Mouse (Mus musculus): ENCODE results near the gene Capn15. TPM values are rescaled to one million over a fixed set of nuclear protein-coding genes. Genes with fewer than 3 reads are reported as not detected.

Capn15 gene
- total and polyA plus RNA-seq, 2 experiments from 2014 or later: 6.0 to 7.4 TPM

GRCm38 (mm10) chr17:25959630-25960467 lies 25.7 kb downstream of the Capn15 start:
- ATAC-seq (ENCODE audit: insufficient read depth, low read depth) (no peak), DNase-seq (ENCODE audit: low spot score) (no peak)

GRCm38 (mm10) chr17:25958771-25959494 lies 26.7 kb downstream of the Capn15 start:
- no peaks in the 10 kb centered on the region for H3K27me3 ChIP-seq (ENCODE audit: control insufficient read depth, insufficient read depth, low read length)

More at GRCm38 (mm10) chr17:25959630-25960467, 25.7 kb downstream of the Capn15 start:
- WGBS: 92% methylated on average over 23 of the region's 23 CpGs
- Histone ChIP-seq H3K27me3 (ENCODE audit: control insufficient read depth, insufficient read depth, low read length) (no peaks in the 10 kb centered on the region), H3K4me3 (ENCODE audit: low read depth, low read length) (no peak overlapping the region), H3K9me3 (replicated peaks; ENCODE audit: control insufficient read depth, low read length) (no peaks in the 10 kb centered on the region), H3K9ac (replicated peaks; ENCODE audit: low read depth, low read length) (no peak overlapping the region), H3K4me2 (ENCODE audit: low read depth, low read length) (no peak overlapping the region), H3K27ac (ENCODE audit: low read depth) (no peak overlapping the region), H3K4me1 (ENCODE audit: control insufficient read depth, insufficient read depth) (no peaks in the 10 kb centered on the region), H3K36me3 (replicated peaks; ENCODE audit: control insufficient read depth, insufficient read depth, low read length) (peaks cover 26% of the 10 kb centered on the region; the same call in 1 of the 2 replicates)
- TF ChIP-seq EP300 (IDR thresholded peaks at IDR 0.05; ENCODE audit: low read depth): no peak
- no peak for TF ChIP-seq CTCF (IDR thresholded peaks at IDR 0.05; ENCODE audit: low read depth)

DNA sequence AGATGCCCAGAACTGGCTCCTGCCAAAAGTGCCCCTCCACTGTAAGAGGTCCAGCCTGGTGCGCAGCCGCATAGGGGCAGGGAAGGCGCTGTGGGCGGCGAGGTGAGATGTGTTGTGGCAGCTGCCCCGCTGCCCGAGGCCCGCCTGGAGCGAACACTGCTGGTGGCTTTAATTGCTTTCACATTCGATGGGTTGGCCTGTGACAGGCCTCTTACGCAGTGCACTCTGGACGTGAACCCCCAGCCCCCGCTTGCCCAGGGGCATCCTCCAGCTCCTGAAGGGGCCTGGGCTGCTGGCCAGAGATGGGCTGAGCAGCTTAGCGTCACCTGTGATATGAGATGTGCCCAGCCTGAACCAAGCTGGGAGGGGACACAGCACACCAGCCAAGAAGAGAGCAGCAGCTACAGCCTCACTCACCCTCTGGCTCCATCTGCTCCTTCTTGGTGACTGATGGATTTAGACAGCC lies 28.0 kb downstream of the Capn15 start:
- no peak for TF ChIP-seq CTCF (IDR thresholded peaks at IDR 0.05; ENCODE audit: low read depth)
- no peak for TF ChIP-seq EP300 (IDR thresholded peaks at IDR 0.05; ENCODE audit: low read depth)
- WGBS: 80% methylated on average over 14 of the region's 14 CpGs

More at GRCm38 (mm10) chr17:25958771-25959494, 26.7 kb downstream of the Capn15 start:
- H3K9me3 ChIP-seq (replicated peaks; ENCODE audit: control insufficient read depth, low read length): no peaks in the 10 kb centered on the region
- no peak for ATAC-seq (ENCODE audit: insufficient read depth, low read depth)
- no peak overlapping the region for H3K4me3 ChIP-seq (ENCODE audit: low read depth, low read length)
- WGBS: 89% methylated on average over 11 of the region's 11 CpGs
- no peak overlapping the region for H3K27ac ChIP-seq (ENCODE audit: low read depth)
- H3K4me1 ChIP-seq (ENCODE audit: control insufficient read depth, insufficient read depth): no peaks in the 10 kb centered on the region
- no peak overlapping the region for H3K4me2 ChIP-seq (ENCODE audit: low read depth, low read length)
- no peak for DNase-seq (ENCODE audit: low spot score)
- TF ChIP-seq CTCF (IDR thresholded peaks at IDR 0.05; ENCODE audit: low read depth) (no peak), EP300 (IDR thresholded peaks at IDR 0.05; ENCODE audit: low read depth) (no peak)
- H3K9ac ChIP-seq (replicated peaks; ENCODE audit: low read depth, low read length): no peak overlapping the region
- H3K36me3 ChIP-seq (replicated peaks; ENCODE audit: control insufficient read depth, insufficient read depth, low read length): peaks cover 26% of the 10 kb centered on the region; the same call in 1 of the 2 replicates

GRCm38 (mm10) chr17:25956631-25957030 lies 29.0 kb downstream of the Capn15 start:
- H3K27ac ChIP-seq (ENCODE audit: low read depth): no peak overlapping the region
- no peak for ATAC-seq (ENCODE audit: insufficient read depth, low read depth)
- 73% methylated on average over 7 of the region's 7 CpGs for WGBS
- no peak overlapping the region for H3K9ac ChIP-seq (replicated peaks; ENCODE audit: low read depth, low read length)
- H3K9me3 ChIP-seq (replicated peaks; ENCODE audit: control insufficient read depth, low read length): no peaks in the 10 kb centered on the region
- no peak for DNase-seq (ENCODE audit: low spot score)
- H3K4me3 ChIP-seq (ENCODE audit: low read depth, low read length): no peak overlapping the region
- no peak for TF ChIP-seq CTCF (IDR thresholded peaks at IDR 0.05; ENCODE audit: low read depth)
- no peak for TF ChIP-seq EP300 (IDR thresholded peaks at IDR 0.05; ENCODE audit: low read depth)
- peaks cover 22% of the 10 kb centered on the region; the same call in 1 of the 2 replicates for H3K36me3 ChIP-seq (replicated peaks; ENCODE audit: control insufficient read depth, insufficient read depth, low read length)
- H3K4me1 ChIP-seq (ENCODE audit: control insufficient read depth, insufficient read depth): no peaks in the 10 kb centered on the region
- H3K4me2 ChIP-seq (ENCODE audit: low read depth, low read length): no peak overlapping the region
- H3K27me3 ChIP-seq (ENCODE audit: control insufficient read depth, insufficient read depth, low read length): peaks cover 18% of the 10 kb centered on the region

More for the DNA sequence above, 28.0 kb downstream of the Capn15 start:
- no peak for ATAC-seq (ENCODE audit: insufficient read depth, low read depth)
- H3K27me3 ChIP-seq (ENCODE audit: control insufficient read depth, insufficient read depth, low read length): peaks cover 10% of the 10 kb centered on the region
- H3K4me1 ChIP-seq (ENCODE audit: control insufficient read depth, insufficient read depth): no peaks in the 10 kb centered on the region
- DNase-seq (ENCODE audit: low spot score): no peak
- H3K4me2 ChIP-seq (ENCODE audit: low read depth, low read length): no peak overlapping the region
- H3K9ac ChIP-seq (replicated peaks; ENCODE audit: low read depth, low read length): no peak overlapping the region
- H3K9me3 ChIP-seq (replicated peaks; ENCODE audit: control insufficient read depth, low read length): no peaks in the 10 kb centered on the region
- peaks cover 26% of the 10 kb centered on the region; the same call in 1 of the 2 replicates for H3K36me3 ChIP-seq (replicated peaks; ENCODE audit: control insufficient read depth, insufficient read depth, low read length)
- H3K27ac ChIP-seq (ENCODE audit: low read depth): no peak overlapping the region
- H3K4me3 ChIP-seq (ENCODE audit: low read depth, low read length): no peak overlapping the region

- Histone ChIP-seq H3K9ac (replicated peaks; ENCODE audit: low read depth, low read length) (no peak overlapping the region), H3K4me2 (ENCODE audit: low read depth, low read length) (no peak overlapping the region), H3K27me3 (ENCODE audit: control insufficient read depth, insufficient read depth, low read length) (peaks cover 22% of the 10 kb centered on the region), H3K36me3 (replicated peaks; ENCODE audit: control insufficient read depth, insufficient read depth, low read length) (peaks cover 22% of the 10 kb centered on the region; the same call in 1 of the 2 replicates), H3K27ac (ENCODE audit: low read depth) (no peak overlapping the region), H3K9me3 (replicated peaks; ENCODE audit: control insufficient read depth, low read length) (no peaks in the 10 kb centered on the region), H3K4me1 (ENCODE audit: control insufficient read depth, insufficient read depth) (no peaks in the 10 kb centered on the region), H3K4me3 (ENCODE audit: low read depth, low read length) (no peak overlapping the region)
- 69% methylated on average over 7 of the region's 7 CpGs for WGBS
- no peak for TF ChIP-seq CTCF (IDR thresholded peaks at IDR 0.05; ENCODE audit: low read depth)
- TF ChIP-seq EP300 (IDR thresholded peaks at IDR 0.05; ENCODE audit: low read depth): no peak
- ATAC-seq (ENCODE audit: insufficient read depth, low read depth) (no peak), DNase-seq (ENCODE audit: low spot score) (no peak)
Measured at GRCm38 (mm10) chr17:25956201-25956600, 29.4 kb downstream of the Capn15 start.
